Comparison of ENCODE assay signal across 15 mouse cellular contexts in genomic region chr13:42956327-42956726, GRCm38 (mm10).
"Had no signal": no experiment of that assay in that cellular context is flagged by ENCODE, and none has a peak within 500 bp of the region (broad histone marks: within the 10 kb centered on the region; RNA-seq: fewer than 3 reads in every experiment).

No protein-coding gene starts in this region.

- H3K4me3 ChIP-seq: intestine, embryonic 15.5 days; limb, embryonic 10.5 days; liver, embryonic 15.5 days; neural tube, embryonic 12.5 days had no signal

- H3K4me1 ChIP-seq: intestine, embryonic 15.5 days; liver, embryonic 15.5 days; neural tube, embryonic 12.5 days had no signal

- H3K9me3 ChIP-seq: intestine, embryonic 15.5 days; limb, embryonic 10.5 days; liver, embryonic 15.5 days; neural tube, embryonic 12.5 days had no signal

- H3K36me3 ChIP-seq: intestine, embryonic 15.5 days; limb, embryonic 10.5 days; liver, embryonic 15.5 days; neural tube, embryonic 12.5 days had no signal

- H3K9ac ChIP-seq: intestine, embryonic 15.5 days; liver, embryonic 15.5 days; neural tube, embryonic 12.5 days had no signal

- H3K27me3 ChIP-seq: intestine, embryonic 15.5 days; liver, embryonic 15.5 days; neural tube, embryonic 12.5 days had no signal

- DNase-seq: kidney, adult 18-20 months; kidney, postnatal 10 days; kidney, postnatal 4 days; lung, adult 2 months; lung, postnatal 36 days; midbrain, embryonic 14.5 days; spleen, adult 18-20 months; thymus, adult 18-20 months; thymus, postnatal 14 days had no signal

- H3K4me2 ChIP-seq: intestine, embryonic 15.5 days; liver, embryonic 11.5 days; liver, embryonic 15.5 days; neural tube, embryonic 12.5 days had no signal

- H3K27ac ChIP-seq: intestine, embryonic 15.5 days; limb, embryonic 10.5 days; liver, embryonic 15.5 days; neural tube, embryonic 12.5 days had no signal

- ATAC-seq: intestine, embryonic 15.5 days; lung, postnatal 0 days had no signal
